Mouse (Mus musculus): ENCODE data around the gene Jazf1.

GRCm38 (mm10) chr6:52905100-52905499 is 163.3 kb downstream of the Jazf1 start:
- no peak for TF ChIP-seq FLI1 (IDR thresholded peaks at IDR 0.05; ENCODE audit: low read length)
- TF ChIP-seq GATA1 (IDR thresholded peaks at IDR 0.05; ENCODE audit: borderline replicate concordance, low read length) = no peak

Data from megakaryocyte, embryonic 14.5 days (primary cell).